Mouse (Mus musculus) testis, adult 2 months (tissue): Measurements from ENCODE around the gene Rims3.

Experiments used
- CTCF ChIP-seq: fragments of 200-500 bp; IDR thresholded peaks from 2 replicates; pipeline ENCODE4 v1.5.1; 2012; ENCODE audit warnings: low read depth, mild to moderate bottlenecking, inconsistent platforms, low read length, moderate library complexity; ENCODE audit not compliant: control insufficient read depth, insufficient read depth, insufficient replicate concordance
- POLR2A ChIP-seq: fragments of 200-500 bp; IDR thresholded peaks from 2 replicates; pipeline ENCODE4 v1.6.1; 2012; ENCODE audit warnings: low read depth, mild to moderate bottlenecking, inconsistent platforms, low read length, moderate library complexity; ENCODE audit not compliant: control insufficient read depth

DNA sequence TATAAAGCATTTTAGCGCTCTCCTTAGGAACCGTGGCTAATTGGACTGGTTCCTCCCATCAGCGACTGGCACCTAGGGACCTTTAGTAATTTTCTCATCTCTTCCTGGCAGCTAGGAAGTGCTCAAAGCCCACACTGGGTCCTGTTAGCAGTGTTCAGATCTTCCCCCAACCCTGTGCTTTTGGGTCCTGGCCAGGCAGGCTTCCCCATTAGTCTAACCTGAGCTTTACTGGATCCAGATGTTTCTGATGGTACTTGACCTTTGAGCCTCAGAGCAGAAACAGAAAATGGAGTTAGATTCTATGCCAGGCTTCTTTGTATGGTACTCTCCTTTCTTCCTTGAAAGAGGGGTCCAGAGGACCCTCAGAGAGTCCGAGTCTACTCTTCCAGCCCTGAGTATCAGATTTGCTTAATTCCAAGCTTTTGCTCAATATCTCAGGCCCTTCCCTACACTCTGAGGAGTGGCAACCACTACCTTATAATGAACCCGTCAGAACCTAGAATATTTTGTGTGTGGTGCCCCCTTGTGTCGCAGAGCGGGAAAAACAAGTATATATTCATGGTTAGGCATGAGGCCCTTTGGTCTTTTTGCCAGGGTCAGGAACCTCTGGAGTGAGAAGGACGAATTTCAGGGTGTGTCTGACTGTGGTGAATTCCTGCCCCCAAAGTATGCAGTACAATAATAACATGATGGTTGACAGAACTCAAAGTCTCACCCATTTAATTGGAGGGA is 32.9 kb downstream of the Rims3 start:
- TF ChIP-seq POLR2A (no peak), CTCF (no peak)
